Mouse (Mus musculus) brain, embryonic 14.5 days (tissue): ENCODE measurements around the gene Rad51b.

Source experiments
- CTCF ChIP-seq: fragments of 200-500 bp; IDR thresholded peaks from 2 replicates; pipeline ENCODE4 v1.5.1; 2012; ENCODE audit warnings: inconsistent platforms, mild to moderate bottlenecking, moderate library complexity, borderline replicate concordance; ENCODE audit not compliant: insufficient read depth, insufficient read length; ENCODE audit errors: extremely low read depth
- POLR2A ChIP-seq: fragments of 200-500 bp; IDR thresholded peaks from 2 replicates; pipeline ENCODE4 v1.6.1; 2012; ENCODE audit warnings: mild to moderate bottlenecking, inconsistent platforms, borderline replicate concordance; ENCODE audit not compliant: poor library complexity, insufficient read depth, insufficient read length, severe bottlenecking; ENCODE audit errors: extremely low read depth

GRCm38 (mm10) chr12:79547556-79547955 is 250.5 kb downstream of the Rad51b start:
- TF ChIP-seq CTCF (no peak), POLR2A (no peak)
